Mouse (Mus musculus) midbrain, embryonic 12.5 days (tissue): ENCODE measurements around the gene Gm17655. TPM values are rescaled to one million over a fixed set of nuclear protein-coding genes. Genes with fewer than 3 reads are reported as not detected.
A peak's percentile ranks its signal among the peaks of the same experiment; 100 is the strongest.
"Not testable (repeated sequence)": the region's sequence is repeated elsewhere in the genome, so short reads cannot be mapped to it uniquely, and the experiment has no call there.

Experiments used
- ATAC-seq: fragments of 200-750 bp; cut with Nextera tagmentation; 2 replicates; pipeline ENCODE4 v1.8.0; 2017; ENCODE audit warnings: low read depth, moderate TSS enrichment, moderate library complexity; ENCODE audit not compliant: low FRiP score
- H3K27ac ChIP-seq: fragments of 300-500 bp; sonication (generic); replicated peaks from 2 replicates; pipeline ENCODE4 v1.5.1; 2016; ENCODE audit warnings: mild to moderate bottlenecking
- H3K27me3 ChIP-seq: fragments of 300-500 bp; sonication (generic); 2 replicates; pipeline ENCODE4 v1.6.1; 2016; ENCODE audit warnings: mild to moderate bottlenecking
- H3K36me3 ChIP-seq: fragments of 300-500 bp; sonication (generic); 2 replicates; pipeline ENCODE4 v1.6.1; 2016
- H3K4me1 ChIP-seq: fragments of 300-500 bp; sonication (generic); 2 replicates; pipeline ENCODE4 v1.6.1; 2016
- H3K4me2 ChIP-seq: fragments of 300-500 bp; sonication (generic); replicated peaks from 2 replicates; pipeline ENCODE4 v1.6.1; 2016; ENCODE audit warnings: mild to moderate bottlenecking, moderate library complexity
- H3K4me3 ChIP-seq: fragments of 300-500 bp; sonication (generic); 2 replicates; pipeline ENCODE4 v1.5.1; 2016; ENCODE audit warnings: mild to moderate bottlenecking
- H3K9ac ChIP-seq: fragments of 300-500 bp; sonication (generic); replicated peaks from 2 replicates; pipeline ENCODE4 v1.6.1; 2016; ENCODE audit warnings: mild to moderate bottlenecking, moderate library complexity
- H3K9me3 ChIP-seq: fragments of 300-500 bp; sonication (generic); 2 replicates; pipeline ENCODE4 v1.6.1; 2016; ENCODE audit warnings: mild to moderate bottlenecking
- WGBS: fragments of 180-500 bp; shearing (Covaris S2); methylation state at CpG from one replicate; pipeline ENCODE4 v1.1.7; 2016; 5-methylcytosine and 5-hydroxymethylcytosine counted together
- polyA plus RNA-seq: library from polyadenylated mRNA; unstranded; fragments of >200 nt; fragmentation: Nextera tagmentation; extraction: Ambion mirVana; gene quantifications from 2 replicates; pipeline ENCODE4 v1.2.1, GENCODE M21; 2016

Gm17655 gene
- polyA plus RNA-seq: 5.2 and 8.9 TPM in 2 replicates

DNA sequence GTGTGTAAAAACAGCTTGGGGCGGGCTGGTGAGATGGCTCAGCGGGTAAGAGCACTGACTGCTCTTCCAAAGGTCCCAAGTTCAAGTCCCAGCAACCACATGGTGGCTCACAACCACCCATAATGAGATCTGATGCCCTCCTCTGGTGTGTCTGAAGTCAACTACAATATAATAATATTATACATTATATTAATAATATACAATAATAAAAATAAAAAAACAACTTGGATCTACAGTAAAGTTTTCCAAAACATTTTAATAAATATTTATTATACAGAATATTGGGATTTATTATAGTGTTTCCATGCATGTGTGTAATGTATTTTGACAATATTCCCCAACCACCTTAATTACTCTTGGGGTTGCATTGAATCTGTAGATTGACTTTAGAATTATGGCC is at the start of gene Gm17655:
Gm17655 (minus strand) TSS at position 101 of the 400 bp plus-strand sequence.
- peaks cover 37% of the 10 kb centered on the region for H3K9me3 ChIP-seq
- not testable (repeated sequence) for H3K9ac ChIP-seq, H3K27me3 ChIP-seq, H3K4me1 ChIP-seq, H3K27ac ChIP-seq, H3K4me3 ChIP-seq, H3K36me3 ChIP-seq, H3K4me2 ChIP-seq, ATAC-seq
- WGBS: 100% methylated on average over 1 of the region's 2 CpGs

DNA sequence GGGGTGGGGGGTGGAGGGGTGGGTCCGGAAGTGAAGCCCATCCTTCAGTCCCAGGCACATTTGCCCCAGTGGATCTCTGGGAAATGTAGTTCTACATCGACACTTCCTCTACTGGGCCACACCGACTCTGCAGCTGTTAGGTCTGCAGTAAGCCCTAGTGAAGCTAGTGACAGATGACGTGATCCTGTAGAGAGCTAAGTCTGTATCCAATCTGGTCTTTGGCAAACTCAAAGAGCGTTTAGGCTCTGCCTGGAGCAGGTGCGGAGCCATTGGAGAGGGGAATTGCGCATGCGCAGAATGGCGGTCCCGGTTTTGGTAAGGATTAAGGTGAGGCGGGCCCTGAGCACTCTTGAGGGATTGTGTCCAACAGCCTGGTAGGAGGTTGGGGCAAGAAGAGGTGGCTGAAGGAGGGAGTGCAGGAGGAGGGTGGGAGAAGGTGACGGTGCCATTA is 37.7 kb upstream of the Gm17655 start, which contains the start of gene Zfp605:
Zfp605 (plus strand) TSS at position 102 of the 451 bp plus-strand sequence.
- Histone ChIP-seq H3K27ac (peak within 1 kb of the TSS; percentile 91), H3K4me2 (peak within 1 kb of the TSS; percentile 74), H3K27me3 (no peaks in the 10 kb centered on the region), H3K36me3 (peaks cover 41% of the 10 kb centered on the region), H3K9ac (peak within 1 kb of the TSS; percentile 68), H3K4me1 (peaks cover 17% of the 10 kb centered on the region), H3K9me3 (no peaks in the 10 kb centered on the region), H3K4me3 (peak within 1 kb of the TSS; percentile 68)
- ATAC-seq: peak; percentile 64
- under 1% methylated on average over 12 of the region's 12 CpGs for WGBS

DNA sequence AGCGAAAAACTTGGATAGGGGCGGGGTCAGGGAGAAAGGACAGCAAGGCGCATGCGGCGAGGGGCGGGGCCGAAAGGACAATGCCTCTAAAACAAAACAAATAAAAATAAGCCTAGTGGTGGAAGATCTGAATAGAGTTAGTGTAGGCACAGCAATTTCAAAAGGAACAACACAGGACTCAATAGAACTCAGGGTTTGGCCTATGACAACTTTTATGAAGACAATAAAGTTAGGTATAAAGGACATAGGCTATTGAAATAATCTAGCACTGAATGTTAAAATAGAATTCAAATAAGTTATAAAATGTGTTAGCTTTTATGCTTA is 36.0 kb upstream of the Gm17655 start:
- H3K27ac ChIP-seq: peak overlapping the region; percentile 86
- WGBS: 0% methylated on average over 7 of the region's 7 CpGs
- H3K9me3 ChIP-seq: no peaks in the 10 kb centered on the region
- no peak for ATAC-seq
- no peak overlapping the region for H3K9ac ChIP-seq
- H3K4me1 ChIP-seq: peaks cover 17% of the 10 kb centered on the region
- peak overlapping the region; percentile 54 for H3K4me3 ChIP-seq
- H3K36me3 ChIP-seq: peaks cover 46% of the 10 kb centered on the region
- no peaks in the 10 kb centered on the region for H3K27me3 ChIP-seq
- peak overlapping the region; percentile 93 for H3K4me2 ChIP-seq

DNA sequence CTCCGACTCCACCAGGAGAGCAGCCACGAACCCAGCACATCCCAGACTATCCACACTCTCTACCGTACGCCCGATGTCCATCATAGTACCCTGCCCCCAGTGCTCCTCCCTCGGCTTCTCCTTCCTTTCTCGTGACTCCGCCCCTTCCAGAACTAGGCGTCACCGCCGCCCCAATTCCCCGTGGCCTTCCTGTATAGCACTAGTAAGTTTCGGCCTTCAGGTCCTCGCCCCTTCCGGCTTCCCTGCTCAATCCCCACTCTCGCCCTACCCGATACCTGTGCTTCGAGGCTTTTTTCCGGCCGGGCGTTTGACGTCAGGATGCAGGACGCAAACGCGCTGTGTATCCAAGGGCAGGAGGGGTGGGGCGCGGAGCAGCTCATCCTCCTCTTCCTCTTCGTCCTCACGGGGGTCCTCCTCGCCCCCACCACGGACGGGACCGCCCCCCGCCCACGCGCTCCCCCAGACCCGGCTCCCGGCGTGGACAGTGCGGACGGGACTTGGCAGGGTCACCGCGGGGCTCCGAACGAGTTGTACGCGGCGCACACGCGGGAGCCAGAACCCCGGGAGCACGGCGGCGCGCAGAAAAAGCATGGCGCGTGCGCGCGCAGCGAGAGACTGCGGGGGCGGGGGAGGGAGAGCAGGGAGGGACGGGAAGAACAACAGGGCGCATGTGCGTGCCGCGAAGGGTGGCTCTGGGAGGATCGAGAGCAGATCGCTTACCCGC is 35.4 kb upstream of the Gm17655 start, which contains the start of gene Gtpbp6:
Gtpbp6 (minus strand) TSS at position 617 of the 724 bp plus-strand sequence.
- peak; percentile 80 for ATAC-seq
- Histone ChIP-seq H3K9me3 (no peaks in the 10 kb centered on the region), H3K4me1 (peaks cover 17% of the 10 kb centered on the region), H3K36me3 (peaks cover 46% of the 10 kb centered on the region), H3K4me3 (peak within 1 kb of the TSS; percentile 54), H3K27me3 (no peaks in the 10 kb centered on the region), H3K9ac (peak within 1 kb of the TSS; percentile 80), H3K4me2 (peak within 1 kb of the TSS; percentile 93), H3K27ac (peak within 1 kb of the TSS; percentile 86)
- WGBS: under 1% methylated on average over 69 of the region's 71 CpGs

DNA sequence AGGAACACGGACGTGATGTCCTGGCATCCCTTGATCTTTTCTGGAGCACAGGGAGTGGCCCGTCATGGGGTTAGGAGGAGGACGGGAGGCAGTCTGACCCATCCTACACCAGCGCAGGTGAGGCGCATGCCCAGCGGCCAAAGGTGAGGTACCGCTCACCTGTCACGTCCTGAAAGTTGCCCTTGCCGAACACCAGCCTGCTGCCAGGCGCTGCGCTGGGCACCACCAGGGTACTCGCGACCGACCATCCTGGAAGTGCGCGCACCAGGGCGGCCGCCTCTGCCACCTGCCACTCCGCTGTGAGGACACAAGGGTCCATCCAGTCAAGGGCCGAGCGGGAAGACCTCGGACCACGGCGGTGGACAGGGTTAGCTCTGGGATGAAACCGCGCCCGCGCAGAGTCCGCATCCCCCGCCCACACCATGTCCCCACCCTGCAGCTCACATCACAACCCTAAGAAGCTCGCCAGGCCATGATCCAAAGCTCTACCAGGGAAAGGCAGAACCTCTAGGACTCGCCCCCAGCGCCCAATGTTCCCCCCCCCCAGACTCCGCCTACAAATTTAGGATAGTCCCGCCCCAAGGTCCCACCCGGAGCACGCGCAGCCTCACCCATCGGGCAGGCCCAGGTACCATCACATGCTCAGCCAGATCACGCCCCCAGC is 34.7 kb upstream of the Gm17655 start:
- Histone ChIP-seq H3K4me2 (peak overlapping the region; percentile 93), H3K36me3 (peaks cover 42% of the 10 kb centered on the region), H3K27ac (peak overlapping the region; percentile 86), H3K9me3 (no peaks in the 10 kb centered on the region), H3K4me1 (peaks cover 17% of the 10 kb centered on the region), H3K9ac (peak overlapping the region; percentile 80), H3K4me3 (peak overlapping the region; percentile 54), H3K27me3 (peaks cover 4% of the 10 kb centered on the region; the same call in 1 of the 2 replicates)
- 18% methylated on average over 39 of the region's 41 CpGs for WGBS
- peak; percentile 31 for ATAC-seq

DNA sequence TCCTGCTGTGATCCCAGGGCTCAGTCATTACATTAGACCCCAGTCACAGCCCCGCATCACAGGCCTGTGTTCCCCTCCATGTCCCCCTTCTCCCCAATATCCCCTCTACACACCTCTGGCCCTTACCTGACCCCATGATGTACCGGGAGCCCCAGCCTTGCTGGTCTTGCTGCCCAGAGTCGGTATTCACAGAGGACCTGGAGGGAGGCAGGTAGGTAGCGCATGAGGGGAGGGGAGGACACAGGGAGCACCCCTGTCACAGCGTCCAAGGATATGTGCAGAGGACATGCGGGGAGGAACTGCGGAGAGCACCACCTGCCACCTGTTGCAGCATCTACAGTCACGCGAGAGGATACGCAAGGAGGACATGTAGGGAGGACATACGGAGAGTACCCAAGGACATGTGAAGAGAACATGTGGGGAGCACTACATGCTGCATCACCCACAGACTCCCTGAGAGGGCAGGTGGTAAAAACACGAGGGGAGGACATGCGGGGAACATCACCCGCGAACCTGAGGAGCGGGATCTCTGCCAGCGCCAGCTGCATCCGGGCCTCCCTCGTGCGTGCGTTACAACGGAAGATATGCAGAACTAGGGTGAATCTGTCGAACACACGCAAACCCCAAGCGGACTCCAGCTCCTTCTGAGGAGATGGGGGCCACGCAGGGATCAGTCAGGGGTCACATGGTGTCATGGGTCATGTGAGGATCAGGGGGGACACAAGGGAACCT is 34.0 kb upstream of the Gm17655 start:
- peaks cover 37% of the 10 kb centered on the region for H3K36me3 ChIP-seq
- WGBS: 95% methylated on average over 26 of the region's 26 CpGs
- no peak for ATAC-seq

DNA sequence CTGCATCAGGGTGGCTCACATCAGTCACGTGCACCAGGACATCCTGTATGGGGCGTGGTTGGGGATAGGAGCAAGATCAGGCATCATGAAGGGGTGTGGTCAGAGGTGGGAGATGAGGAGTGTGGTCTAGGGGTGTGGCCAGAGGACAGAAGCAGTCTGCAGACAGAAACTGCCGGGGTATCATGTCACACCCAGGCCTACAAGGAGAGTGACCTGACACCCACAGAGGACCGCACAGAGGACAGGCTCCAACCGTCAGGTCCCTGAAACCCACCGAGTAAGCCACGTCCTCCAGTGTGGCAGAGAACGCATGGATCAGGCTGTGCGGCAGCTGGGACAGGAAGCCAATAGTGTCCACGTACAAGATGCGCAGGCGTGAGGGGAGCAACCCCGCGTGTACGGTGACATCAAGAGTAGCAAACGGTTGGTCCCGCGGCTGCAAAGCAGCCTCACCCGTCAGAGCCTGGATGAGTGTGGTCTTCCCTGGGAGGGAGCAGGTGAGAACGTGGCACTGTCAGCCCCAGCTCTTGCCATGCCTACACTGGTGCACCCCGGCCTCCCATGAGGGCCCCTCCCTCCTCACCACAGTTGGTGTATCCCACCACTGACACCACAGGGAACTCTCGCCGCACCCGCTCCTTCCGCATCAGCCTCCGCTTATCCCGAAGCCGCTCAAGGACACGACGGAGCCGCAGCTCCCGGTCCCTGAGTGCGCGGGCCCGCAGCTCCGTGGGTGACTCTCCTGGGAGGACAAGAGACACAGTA is 32.5 kb upstream of the Gm17655 start:
- Histone ChIP-seq H3K36me3 (peaks cover 37% of the 10 kb centered on the region), H3K4me1 (peaks cover 31% of the 10 kb centered on the region), H3K4me2 (no peak overlapping the region), H3K9me3 (no peaks in the 10 kb centered on the region), H3K9ac (no peak overlapping the region), H3K27me3 (peaks cover 26% of the 10 kb centered on the region), H3K4me3 (no peak overlapping the region), H3K27ac (no peak overlapping the region)
- WGBS: 94% methylated on average over 36 of the region's 36 CpGs
- ATAC-seq: no peak

More for the DNA sequence above, 34.0 kb upstream of the Gm17655 start:
- peak overlapping the region; percentile 80 for H3K9ac ChIP-seq
- peaks cover 24% of the 10 kb centered on the region for H3K4me1 ChIP-seq
- H3K4me3 ChIP-seq: peak overlapping the region; percentile 54
- H3K4me2 ChIP-seq: peak overlapping the region; percentile 93
- H3K27me3 ChIP-seq: peaks cover 11% of the 10 kb centered on the region; the same call in 1 of the 2 replicates
- H3K27ac ChIP-seq: no peak overlapping the region
- no peaks in the 10 kb centered on the region for H3K9me3 ChIP-seq

DNA sequence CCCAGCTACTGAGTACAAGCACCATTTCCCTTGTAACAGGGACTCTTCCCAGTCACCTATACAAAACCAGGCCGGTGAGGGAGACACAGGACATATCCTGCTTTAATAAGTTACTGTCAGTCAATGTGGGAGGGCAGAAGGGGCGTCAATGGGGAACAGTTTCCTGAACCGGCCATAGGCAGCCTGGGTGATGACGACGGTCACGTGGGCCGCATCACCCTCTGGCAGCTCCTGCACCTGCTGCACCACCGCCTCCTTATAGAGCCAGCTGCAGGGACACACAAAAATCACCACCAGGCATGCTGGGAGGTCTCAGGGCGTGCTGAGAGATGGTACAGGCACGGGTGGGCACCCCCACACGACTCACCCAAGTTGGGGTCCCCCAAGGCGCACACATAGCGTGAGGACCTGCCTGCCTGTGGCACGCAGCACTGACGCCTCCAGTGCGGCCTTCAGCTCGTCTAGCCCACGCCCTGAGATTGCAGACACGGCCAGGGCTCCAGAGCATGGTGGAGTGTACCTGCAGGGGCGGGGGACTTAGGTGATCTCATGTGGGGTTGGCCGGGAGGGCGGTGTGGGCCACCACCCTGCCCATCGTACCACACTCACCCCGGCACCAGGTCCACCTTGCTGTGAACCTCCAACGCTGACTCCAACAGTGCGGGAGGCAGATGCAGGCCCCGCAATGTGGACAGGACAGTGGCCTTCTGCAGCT is 31.7 kb upstream of the Gm17655 start:
- no peak overlapping the region for H3K4me3 ChIP-seq
- peaks cover 37% of the 10 kb centered on the region for H3K36me3 ChIP-seq
- WGBS: 97% methylated on average over 27 of the region's 27 CpGs
- H3K27ac ChIP-seq: no peak overlapping the region
- H3K9ac ChIP-seq: no peak overlapping the region
- no peak for ATAC-seq
- peaks cover 33% of the 10 kb centered on the region for H3K4me1 ChIP-seq
- peaks cover 27% of the 10 kb centered on the region for H3K27me3 ChIP-seq
- H3K4me2 ChIP-seq: no peak overlapping the region
- no peaks in the 10 kb centered on the region for H3K9me3 ChIP-seq

DNA sequence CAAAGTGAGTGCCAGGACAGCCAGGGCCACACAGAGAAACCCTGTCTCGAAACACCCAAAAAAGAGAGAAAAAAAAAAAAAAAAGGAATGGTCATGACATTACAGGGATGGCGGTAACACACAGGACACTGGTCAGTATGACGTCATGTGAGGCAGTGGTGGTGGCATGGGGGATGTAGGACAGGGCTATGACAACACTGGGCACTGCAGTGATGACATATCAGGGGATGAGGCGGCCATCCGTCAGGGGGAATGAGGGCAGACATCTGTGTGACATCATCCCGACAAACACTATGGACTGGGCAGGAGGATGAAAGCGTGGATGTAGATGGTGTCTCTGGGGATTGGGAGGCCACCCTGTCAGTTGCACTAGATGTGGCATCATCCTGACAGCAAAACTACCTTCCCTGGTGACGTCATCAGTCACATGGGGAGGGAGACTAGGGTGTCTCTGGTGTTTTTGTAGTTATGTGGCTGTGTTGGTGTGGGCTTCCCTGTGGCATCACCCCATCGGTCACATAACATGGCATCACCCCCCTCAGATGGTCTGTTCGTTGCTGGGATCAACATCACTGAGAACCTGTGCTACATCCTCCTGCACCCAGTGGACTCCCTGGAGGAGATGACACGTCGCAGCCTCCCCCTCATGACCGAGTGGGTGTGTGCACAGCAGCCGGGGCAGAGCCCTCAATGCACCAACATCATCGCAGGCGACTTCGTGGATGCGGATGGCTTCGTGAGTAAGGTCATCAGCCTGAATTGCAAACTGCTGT is 30.7 kb upstream of the Gm17655 start:
- no peak for ATAC-seq
- WGBS: 93% methylated on average over 19 of the region's 19 CpGs
- H3K9me3 ChIP-seq: no peaks in the 10 kb centered on the region
- H3K27me3 ChIP-seq: peaks cover 27% of the 10 kb centered on the region
- peaks cover 37% of the 10 kb centered on the region for H3K36me3 ChIP-seq
- H3K4me1 ChIP-seq: peaks cover 33% of the 10 kb centered on the region
- H3K9ac ChIP-seq: no peak overlapping the region
- H3K27ac ChIP-seq: no peak overlapping the region
- H3K4me3 ChIP-seq: no peak overlapping the region
- no peak overlapping the region for H3K4me2 ChIP-seq

DNA sequence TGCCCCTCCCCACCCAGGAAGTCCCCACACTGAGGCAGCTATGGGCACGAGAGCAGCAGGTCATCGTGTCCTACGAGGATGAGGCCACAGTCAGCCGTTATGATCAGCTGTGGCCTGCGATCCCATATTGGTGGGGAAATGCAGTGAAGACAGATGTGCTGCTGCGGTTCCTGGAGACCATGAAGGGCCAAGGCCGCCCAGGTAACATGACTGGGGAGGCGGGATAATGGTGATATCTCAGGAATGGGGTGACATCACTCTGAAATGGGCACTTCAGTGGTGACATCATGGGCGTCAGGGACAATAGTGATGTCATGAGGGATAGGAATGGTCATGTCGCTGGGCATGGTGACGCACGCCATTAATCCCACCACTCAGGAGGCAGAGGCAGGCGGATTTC is 30.1 kb upstream of the Gm17655 start:
- H3K27ac ChIP-seq: no peak overlapping the region
- no peaks in the 10 kb centered on the region for H3K9me3 ChIP-seq
- peaks cover 33% of the 10 kb centered on the region for H3K4me1 ChIP-seq
- ATAC-seq: no peak
- no peak overlapping the region for H3K4me2 ChIP-seq
- no peak overlapping the region for H3K4me3 ChIP-seq
- H3K9ac ChIP-seq: no peak overlapping the region
- H3K36me3 ChIP-seq: peaks cover 37% of the 10 kb centered on the region
- WGBS: 91% methylated on average over 13 of the region's 13 CpGs
- peaks cover 27% of the 10 kb centered on the region for H3K27me3 ChIP-seq
